Mouse (Mus musculus) A20 (cell line): ENCODE data around the gene Resf1.
A peak's percentile ranks its signal among the peaks of the same experiment; 100 is the strongest.
"Not testable (repeated sequence)": the region's sequence is repeated elsewhere in the genome, so short reads cannot be mapped to it uniquely, and the experiment has no call there.

Source experiments
- DNase-seq: peaks from one replicate; pipeline ENCODE4 v3.0.0-alpha.2; 2011; ENCODE audit warnings: low read depth, low spot score

Gene Resf1

DNA sequence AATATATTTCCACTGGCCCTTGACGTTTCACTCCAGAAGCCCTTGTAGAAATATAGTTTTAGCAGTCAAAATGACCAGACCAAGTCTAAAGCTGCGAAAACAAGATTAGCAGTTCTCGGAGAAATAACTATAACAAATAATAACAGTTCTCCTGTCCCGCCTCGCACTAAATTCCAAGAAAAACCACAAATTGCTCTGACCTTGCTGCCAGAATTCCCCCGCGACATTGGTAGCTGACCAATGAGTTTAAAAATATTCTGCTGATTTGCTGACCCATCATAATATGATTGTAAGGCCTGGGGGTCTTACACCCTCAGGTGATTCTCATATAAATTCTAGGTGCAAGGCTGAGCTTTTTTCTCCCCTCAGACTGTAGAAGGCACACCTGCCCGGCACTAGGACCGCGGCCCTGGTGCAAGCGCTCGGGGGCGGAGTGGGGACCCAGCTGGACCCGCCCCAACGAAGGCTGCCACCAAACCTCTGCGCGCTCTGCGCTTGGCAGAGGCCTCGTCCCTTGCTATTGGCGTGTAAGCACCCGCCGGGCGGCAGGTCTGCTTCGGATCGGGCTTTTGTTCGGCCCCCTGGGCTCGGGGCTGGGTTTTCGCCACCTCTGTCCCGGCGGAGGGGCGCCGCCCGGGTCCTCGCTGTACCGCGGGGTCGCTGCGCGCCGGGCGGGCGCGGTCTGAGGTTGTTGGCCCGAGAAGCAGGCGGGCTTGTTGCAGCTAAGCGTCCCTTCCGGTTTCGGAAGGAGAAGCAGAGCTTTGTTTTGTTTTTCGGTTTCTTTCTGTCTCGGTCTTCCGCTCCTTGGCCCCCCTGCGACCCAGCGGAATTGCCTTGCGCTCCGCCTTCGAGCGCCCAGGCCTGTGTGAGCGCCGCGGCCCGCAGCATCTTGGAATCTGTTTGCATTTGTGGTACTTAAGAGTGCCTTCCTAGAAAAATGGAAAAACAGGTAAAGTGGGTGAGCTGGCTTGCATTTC, at the start of gene Resf1:
Gene Resf1, plus strand, starts transcription at position 459 of the 977 bp plus-strand sequence.
- DNase-seq: peak; percentile 98

DNA sequence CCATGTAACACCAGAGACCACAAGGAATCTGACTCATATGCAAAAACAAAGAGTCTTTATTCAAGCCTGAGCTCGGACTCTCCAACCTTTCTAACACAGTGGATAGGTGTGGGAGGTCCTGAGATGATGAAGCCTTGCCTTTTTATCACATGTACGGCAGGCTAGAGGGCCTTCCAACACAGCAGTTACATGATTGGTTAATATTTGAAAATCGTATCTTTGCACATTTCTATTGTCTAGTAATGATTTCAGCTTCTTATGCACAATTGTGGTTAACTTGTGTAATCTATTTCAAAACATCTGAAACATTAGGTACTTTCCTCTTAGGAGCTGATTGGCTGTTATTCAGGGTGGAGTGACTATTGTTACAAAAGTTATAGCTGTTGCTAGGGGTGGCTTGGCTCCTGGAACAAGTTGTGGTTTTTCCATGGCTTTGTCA, 48.4 kb upstream of the Resf1 start:
- DNase-seq: peak; percentile 79

DNA sequence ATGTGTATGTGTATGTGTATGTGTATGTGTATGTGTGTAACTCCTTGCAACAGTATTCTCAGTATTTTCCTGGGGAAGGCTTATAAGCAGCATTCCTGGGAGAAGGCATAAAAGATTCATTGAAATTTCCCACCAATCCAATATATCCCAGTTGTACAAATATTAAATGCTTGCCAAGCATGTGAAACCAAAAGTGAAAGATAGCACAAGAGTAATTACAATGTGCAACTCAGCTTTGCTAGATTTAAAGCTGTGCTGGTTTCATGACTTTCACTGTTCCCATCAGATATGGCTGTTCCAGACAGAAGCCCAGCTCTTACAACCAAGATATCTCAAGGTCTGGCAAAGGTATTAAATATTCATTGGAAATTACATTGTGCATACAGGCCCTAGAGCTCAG, 41.3 kb upstream of the Resf1 start:
- DNase-seq: no peak

DNA sequence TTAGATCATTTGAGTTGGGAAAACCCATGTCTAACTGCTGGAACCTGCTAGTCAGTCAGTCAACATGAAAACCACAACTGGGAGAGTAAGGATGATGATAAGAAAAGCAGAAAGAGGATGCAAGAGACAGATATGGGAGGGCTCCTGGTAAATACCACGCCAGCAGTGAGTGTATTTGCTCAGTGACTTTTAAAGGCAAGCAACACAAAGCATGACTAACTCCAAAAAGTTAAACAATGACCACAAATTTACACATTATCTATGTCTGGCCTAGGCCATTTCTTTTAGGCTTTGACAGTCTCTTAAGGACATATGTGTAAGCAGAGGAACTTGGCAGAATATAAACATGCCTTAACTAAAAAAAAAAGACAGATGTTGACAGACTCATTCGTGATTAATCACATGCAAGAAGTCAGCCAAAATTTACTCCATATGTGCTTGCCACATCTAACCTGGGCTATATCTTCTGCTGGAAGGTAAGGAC, 30.9 kb upstream of the Resf1 start:
- no peak for DNase-seq

DNA sequence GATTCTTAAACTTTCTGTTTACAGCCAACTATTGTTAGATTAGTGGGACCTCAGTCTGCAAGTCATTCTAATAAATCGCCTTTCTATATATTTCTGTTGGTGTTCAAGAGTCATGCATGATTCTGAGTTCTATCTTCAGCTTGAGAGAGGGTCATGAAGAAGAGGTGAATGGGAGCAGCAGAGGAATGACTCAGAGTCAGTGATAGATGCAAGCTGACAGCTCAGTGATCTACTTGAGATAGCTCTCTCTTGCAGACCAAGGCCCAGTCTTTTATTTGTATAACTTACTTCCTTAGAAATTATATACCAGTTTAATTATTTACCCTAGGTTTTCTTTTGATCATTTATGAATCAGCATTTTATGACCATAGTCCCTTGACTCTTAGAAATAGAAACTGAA, 30.3 kb upstream of the Resf1 start:
- DNase-seq: no peak

DNA sequence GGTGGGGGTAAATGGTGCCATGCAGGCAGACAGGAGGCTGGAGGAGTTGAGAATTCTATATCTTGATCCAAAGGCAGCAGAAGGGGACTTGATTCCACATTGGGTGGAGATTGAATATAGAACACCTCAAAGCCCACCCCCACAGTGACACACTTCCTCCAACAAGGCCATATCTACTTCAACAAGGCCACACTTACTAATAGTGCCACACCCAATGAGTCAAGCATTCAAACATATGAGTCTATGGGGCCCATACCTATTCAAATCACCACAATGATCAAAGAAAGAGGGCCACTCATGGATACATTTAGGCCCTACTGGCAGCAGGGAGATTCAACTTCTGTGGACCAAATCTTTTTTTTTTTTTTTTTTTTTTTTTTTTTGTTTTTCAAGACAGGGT, 28.7 kb upstream of the Resf1 start:
- DNase-seq: no peak

DNA sequence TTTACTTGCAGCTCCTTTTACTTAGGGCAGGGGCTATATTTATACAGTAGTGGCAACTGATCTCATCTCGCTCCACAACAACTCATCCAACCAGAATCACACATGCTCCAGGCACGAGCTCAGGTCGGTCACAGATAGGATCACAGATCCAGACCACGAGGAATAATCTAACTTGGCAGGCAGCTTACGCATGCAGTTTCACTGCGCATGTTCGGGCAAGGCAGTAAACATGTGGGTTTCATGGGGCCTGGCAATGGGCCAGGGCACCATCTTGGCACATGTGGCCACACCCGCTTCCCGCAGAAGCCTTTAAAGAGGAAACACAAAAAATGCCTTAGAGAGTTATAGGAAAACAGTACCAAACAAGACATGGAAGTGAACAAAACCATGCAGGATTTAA, 21.0 kb upstream of the Resf1 start:
- DNase-seq: not testable (repeated sequence)

DNA sequence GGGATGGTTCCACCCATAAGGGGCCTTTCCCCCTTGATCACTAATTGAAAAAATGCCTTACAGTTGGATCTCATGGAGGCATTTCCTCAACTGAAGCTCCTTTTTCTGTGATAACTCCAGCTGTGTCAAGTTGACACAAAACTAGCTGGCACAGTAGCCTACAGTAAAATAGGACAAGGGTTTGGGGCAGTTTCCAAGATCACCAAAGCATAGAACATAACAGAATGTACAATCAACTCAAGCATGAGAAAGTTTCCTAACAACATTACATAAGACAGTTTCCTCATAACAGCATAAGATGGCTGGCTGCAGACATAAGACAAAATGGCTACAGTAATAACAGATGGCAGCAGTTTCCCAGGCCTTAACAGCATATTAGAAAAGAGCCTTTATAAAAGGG, 6.0 kb upstream of the Resf1 start:
- not testable (repeated sequence) for DNase-seq

DNA sequence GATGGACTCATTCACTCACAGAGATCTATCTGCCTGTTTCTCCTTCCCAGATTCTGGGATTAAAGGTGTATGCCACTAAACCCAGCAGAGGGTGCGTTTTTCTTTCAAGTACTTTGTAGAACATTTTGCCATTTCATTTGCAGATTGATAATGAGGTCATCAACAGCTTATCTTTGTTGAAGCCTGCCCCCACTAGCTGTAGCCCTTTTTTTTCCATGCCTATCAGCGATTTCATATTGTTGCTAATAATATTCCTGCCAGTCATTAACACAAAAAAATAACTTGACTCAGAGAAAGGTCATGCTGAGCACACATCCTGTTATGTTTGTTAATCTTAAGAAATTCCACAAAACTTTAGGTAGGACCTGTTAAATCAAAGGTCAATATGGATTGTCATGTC, 2.1 kb upstream of the Resf1 start:
- no peak for DNase-seq

DNA sequence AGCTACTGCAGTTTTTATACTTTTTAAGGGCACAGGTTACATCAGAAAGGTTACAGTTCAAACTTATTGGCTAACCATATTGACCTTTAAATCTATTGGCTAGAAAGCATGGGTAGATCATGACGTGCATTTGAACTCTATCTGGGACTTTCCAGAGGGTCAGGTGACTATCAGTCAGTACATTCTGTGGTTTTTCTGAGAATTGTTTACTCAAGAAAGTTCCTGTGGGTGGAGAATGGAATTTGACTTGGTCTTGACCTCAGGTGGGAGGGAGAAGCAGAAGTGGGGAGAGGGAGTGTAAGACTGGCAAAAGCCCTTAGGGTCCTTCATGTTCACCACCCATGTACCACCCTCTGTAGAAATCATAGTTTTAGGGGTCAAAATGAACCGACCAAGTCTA, 1.4 kb upstream of the Resf1 start:
- peak; percentile 42 for DNase-seq

DNA sequence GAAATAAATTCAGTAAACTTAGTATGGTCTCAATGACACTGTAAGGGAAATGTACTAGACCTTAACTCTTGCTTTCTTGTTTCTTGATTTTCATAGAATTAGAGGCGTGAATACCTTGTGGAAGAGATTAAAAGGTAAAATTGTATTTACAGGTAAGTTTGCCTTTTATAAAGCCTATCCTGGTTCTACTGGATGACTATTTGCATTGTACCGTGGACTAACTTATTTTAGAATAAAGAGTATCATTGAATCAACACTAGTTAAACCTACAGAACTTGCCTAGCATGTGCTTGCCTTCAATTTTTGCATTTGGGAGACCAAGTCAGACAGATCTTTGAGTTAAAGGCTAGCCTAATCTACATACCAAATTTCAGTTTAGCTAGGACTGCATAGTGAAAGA, 1.0 kb downstream of the Resf1 start:
- peak; percentile 50 for DNase-seq

DNA sequence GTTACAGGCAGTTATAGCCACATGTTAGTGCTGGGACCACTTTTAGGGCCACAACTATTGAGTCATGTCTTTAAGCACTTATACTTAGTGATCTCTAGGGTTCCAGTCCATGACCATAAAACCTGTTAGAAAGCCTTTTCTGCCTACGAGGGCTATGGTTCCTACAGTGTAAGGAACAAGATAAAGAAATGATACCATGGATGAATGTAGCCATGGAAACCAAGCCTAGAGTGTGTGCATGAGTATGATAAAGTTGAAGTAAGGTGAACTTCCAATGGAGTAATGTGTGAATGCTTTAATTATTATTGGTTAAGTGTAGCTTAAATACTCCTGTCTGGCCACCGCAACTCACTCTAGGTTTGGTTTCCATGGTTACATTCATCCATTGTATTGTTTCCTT, 1.8 kb downstream of the Resf1 start:
- DNase-seq: peak; percentile 51

DNA sequence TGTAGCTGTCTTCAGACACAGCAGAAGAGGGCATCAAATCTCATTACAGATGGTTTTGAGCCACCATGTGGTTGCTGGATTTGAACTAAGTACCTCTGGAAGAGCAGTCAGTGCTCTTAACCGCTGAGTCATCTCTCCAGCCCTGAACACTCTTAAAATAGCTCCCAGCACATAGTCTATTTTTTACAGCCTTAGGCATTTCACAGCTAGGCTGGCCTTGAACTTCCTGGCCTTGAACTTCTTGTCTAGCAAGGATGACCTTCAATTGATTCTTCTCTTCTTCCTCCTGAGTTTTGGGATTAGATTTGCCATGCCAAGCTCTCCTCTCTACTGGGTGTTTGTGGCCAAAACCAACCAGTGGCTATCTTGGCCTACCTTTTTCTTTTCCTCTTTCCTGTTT, 2.6 kb downstream of the Resf1 start:
- peak; percentile 43 for DNase-seq

DNA sequence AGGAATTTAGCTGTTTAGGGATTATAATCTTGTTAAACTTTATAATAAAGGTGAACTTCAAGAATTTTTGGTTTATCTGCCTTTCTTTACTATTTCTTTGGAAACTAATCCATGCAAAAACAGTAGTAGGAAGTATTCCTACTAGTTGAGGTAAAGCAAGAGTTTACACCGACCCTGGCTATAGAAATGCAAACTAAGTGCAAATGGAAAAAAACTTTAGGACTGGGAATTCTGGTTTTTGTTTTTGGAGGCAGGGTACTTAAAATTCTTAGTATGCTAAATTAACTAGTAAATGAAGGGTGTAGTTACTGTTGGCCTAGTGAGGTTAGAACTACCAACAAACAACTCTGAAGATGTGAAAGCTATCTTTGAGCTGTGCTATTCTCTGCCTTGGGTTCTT, 3.0 kb downstream of the Resf1 start:
- no peak for DNase-seq

DNA sequence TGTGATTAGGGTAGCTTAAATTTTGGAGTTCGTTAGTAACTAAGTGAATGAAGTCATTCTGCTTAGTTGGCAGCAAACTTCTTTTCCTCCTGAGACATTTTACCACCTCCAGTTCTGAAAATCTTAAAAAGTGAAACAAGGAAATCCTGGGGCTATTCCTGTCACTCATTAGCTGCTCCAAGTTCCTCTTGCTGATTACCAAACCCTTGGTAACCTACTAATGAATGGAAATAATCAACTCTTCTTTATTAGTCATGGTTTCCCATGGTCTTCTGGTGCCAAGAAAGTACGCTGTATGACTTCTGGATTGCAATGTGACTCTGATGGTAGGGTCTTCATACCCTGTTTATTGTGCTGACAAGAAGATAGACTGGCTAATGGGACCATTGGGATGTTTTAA, 5.7 kb downstream of the Resf1 start:
- DNase-seq: no peak

DNA sequence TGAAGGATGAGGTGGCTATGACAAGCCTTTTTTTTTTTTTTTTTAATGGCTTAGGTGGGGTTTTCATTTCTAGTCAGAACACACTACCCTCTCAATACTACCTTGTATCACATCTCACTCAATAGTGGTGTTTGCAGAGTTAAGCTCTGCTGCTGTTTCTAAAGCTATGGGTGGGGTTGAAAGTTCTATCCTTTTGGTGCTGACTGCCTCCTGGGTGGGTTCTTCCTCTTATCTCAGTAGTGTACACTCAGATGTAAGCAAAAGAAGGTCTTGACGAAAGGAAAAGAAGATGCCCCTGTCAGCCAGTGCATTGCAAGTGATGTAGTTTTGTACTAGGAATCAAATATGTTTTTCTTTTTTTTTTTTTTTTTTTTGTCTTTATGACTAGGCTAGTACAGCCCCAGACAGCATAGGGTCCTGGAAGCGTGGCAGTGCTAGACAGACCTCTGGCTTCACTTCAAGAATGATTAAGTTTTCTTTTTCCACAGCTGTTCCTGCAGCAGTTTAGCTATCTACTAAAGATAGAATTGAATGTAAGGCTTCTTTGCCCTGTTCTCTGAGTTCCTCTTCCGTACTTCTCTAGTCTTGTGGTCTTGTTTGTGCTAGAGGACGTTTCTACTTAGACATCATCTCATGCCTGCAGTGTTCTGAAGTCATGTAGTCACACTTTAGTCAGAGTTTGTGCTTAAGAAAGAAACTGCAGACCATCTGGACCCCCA, 14.5 kb downstream of the Resf1 start:
- no peak for DNase-seq

DNA sequence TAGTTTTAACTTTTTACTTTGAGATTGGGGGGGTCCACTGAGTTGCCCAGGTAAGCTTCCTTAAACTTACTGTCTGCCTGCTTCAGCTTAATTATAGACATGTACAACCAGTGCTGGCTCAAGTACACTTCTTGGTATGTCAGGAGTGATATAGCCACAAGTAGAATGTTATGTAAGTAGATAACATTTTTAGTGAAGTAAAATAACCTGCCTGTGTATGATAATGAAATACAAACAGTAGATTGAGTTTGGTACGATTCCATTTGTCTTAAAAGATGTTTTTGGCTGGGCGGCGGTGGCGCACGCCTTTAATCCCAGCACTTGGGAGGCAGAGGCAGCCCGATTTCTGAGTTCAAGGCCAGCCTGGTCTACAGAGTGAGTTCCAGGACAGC, 15.0 kb downstream of the Resf1 start:
- no peak for DNase-seq

DNA sequence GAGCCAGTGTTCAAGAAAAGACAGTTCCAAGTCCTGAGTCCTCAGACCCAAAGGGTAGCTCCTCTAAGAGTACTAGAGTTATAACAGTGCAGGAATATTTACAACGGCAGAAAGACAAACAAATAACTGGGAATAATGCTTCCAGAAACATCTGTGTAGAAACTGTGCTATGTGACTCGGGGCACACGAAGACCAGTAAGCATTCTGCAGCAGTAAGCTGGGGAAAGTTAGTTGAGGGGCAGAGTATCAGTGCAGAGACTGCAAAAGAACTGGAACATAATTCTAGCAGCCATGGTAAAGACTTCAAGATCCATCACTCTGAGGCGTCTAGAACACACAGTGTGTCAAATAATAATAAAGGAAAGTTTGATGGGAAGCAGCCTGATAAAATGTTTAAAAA, 19.9 kb downstream of the Resf1 start:
- DNase-seq: no peak

DNA sequence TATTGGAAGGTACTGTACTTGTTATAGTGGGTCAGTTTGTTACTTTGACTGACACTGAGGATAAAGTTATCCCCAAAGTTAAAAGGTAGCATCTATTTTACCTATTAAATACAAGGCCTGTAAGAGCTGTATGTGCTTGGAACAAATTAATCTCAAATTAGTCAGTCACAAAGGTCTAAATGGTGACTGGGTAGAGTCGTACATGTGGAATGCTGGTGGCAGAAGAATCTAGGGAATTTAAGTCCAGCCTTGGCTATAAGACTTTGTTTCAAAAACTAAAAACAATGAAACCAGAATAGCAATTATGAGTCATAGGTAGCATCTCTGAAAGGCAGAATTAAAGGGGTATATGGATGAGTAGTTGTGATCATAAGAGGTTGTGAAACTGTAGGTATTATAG, 21.1 kb downstream of the Resf1 start:
- DNase-seq: no peak

DNA sequence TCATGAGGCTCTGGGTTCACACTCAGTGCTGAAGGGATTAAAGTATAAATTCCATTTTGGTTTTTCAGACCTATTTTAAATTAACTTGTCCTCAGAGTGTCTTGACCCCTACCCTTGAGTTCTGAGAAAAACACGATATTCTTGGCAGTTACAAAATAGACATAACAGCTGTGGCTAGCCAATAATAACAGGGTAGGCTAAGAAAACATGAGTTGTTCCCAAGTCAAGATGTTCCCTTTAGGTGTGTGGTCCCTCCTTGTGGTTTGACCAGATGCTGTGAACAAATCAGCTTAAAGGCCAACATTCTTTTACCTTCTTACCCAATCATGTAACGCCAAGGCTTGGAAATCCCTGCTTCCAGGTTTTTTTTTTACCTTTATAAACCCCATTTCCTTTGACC, 23.8 kb downstream of the Resf1 start:
- DNase-seq: no peak

DNA sequence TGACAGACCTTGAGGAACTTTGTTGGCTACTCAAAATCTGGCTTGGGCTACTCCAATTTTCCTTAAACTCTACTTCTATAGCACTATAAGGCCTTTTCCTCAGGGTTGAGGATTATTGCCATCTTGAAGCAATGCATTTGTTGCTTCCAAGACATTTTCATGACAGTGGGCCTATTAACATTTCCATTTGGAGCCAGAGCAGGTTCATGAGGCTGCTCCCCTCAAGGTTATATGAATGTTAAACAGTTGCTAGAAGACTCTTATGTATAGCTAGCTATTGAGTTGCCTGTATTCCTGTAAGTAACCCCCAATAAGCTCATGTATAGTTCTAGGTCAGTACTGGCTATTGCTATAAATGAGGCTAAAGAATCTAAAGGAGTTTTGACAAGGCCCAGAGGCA, 28.8 kb downstream of the Resf1 start:
- no peak for DNase-seq

DNA sequence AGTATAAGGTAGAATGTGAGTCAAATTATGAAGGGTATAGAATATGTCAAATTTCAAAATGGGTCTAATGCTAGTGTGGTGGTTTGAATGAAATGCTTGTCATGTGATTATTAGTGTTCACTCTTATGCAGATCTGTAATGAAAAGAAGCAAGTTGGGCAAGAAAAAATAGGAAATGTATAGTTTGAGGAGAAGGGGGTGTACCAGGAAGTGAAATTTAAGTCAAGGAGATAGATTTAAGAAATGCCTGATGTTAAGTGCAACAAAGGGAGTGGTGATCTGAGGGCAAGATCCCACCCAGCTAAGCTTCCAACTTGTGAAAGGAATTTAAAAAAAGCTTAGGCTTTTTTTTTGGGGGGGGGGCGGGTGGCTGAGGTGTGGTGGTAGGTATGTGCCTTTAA, 29.4 kb downstream of the Resf1 start:
- DNase-seq: no peak

DNA sequence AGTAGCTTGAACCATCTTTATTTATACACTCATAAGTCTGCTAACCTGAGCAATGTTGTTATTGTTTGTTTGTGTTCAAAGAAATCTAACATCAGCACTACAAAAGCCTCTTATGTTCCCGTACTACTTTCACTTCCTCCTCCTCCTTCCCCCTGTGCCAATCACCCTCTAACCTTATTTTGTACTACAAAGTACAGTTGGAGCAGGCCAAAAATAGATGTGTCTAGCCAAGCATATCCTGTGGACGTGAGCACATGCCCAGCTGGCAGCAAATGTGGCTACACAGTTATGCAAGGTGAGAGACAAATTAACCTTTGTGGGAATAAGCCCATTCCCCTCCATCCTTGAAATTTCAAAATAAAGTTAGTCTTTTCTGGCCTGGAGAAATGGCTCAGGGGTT, 34.6 kb downstream of the Resf1 start:
- peak; percentile 93 for DNase-seq
